Mouse (Mus musculus): Measurements from ENCODE around the gene Rnf126. TPM values are rescaled to one million over a fixed set of nuclear protein-coding genes. Genes with fewer than 3 reads are reported as not detected.

Gene Rnf126
- total RNA-seq, 1 experiment, result 66.7 TPM

GRCm38 (mm10) chr10:79803716-79804323, 37.1 kb upstream of the Rnf126 start:
- Histone ChIP-seq H3K4me1 (ENCODE audit: control insufficient read depth in 2 of 2, insufficient read depth in 2 of 2, low read length in 2 of 2, poor library complexity in 1 of 2) (peaks cover 2 to 47% of the 10 kb centered on the region in 2 experiments; a peak in 2 of 4 replicates), H3K9me3 (ENCODE audit: control insufficient read depth, insufficient read depth, low read depth, low read length) (no peaks in the 10 kb centered on the region), H3K27ac (ENCODE audit: insufficient read depth, low read depth, low read length, poor library complexity, severe bottlenecking) (no peak overlapping the region), H3K4me3 (ENCODE audit: insufficient read depth in 1 of 2, low read depth in 1 of 2, low read length in 2 of 2, poor library complexity in 1 of 2, severe bottlenecking in 1 of 2) (peak overlapping the region in 1 of 2 experiments; percentile 1; a peak in 1 of 4 replicates), H3K9ac (ENCODE audit: insufficient read depth, low read depth, low read length, poor library complexity, severe bottlenecking) (no peak overlapping the region), H3K36me3 (ENCODE audit: control insufficient read depth, insufficient read depth, low read length, poor library complexity, severe bottlenecking) (no peaks in the 10 kb centered on the region)
- DNase-seq (ENCODE audit: low read depth, low spot score), result peak; percentile 51
- no peak for TF ChIP-seq HCFC1 (IDR thresholded peaks at IDR 0.05; ENCODE audit: borderline replicate concordance, insufficient read depth, low read length)
- no peak for TF ChIP-seq CHD2 (IDR thresholded peaks at IDR 0.05; ENCODE audit: low read depth, low read length)
- TF ChIP-seq MAFK (IDR thresholded peaks at IDR 0.05; ENCODE audit: insufficient read depth, low read depth, low read length), result no peak
- TF ChIP-seq ZC3H11A (IDR thresholded peaks at IDR 0.05; ENCODE audit: borderline replicate concordance, low read depth, low read length), result no peak
- no peak for TF ChIP-seq ZNF384 (IDR thresholded peaks at IDR 0.05; ENCODE audit: low read depth, low read length)
- in situ Hi-C loops (cut with MboI; ENCODE audit: low sequenced_read_pairs in 2 of 2, unreplicated experiment in 2 of 2), result no loop called here

GRCm38 (mm10) chr10:79802331-79802971, 35.7 kb upstream of the Rnf126 start:
- no peak for DNase-seq (ENCODE audit: low read depth, low spot score)

GRCm38 (mm10) chr10:79801837-79802236, 35.1 kb upstream of the Rnf126 start:
- Histone ChIP-seq H3K9ac (ENCODE audit: insufficient read depth, low read depth, low read length, poor library complexity, severe bottlenecking) (no peak overlapping the region), H3K4me1 (ENCODE audit: control insufficient read depth in 2 of 2, insufficient read depth in 2 of 2, low read length in 2 of 2, poor library complexity in 1 of 2) (peaks cover 6 to 54% of the 10 kb centered on the region in 2 experiments; a peak in 3 of 4 replicates), H3K9me3 (ENCODE audit: control insufficient read depth, insufficient read depth, low read depth, low read length) (no peaks in the 10 kb centered on the region), H3K36me3 (ENCODE audit: control insufficient read depth, insufficient read depth, low read length, poor library complexity, severe bottlenecking) (no peaks in the 10 kb centered on the region), H3K4me3 (ENCODE audit: insufficient read depth in 1 of 2, low read depth in 1 of 2, low read length in 2 of 2, poor library complexity in 1 of 2, severe bottlenecking in 1 of 2) (no peak overlapping the region), H3K27ac (ENCODE audit: insufficient read depth, low read depth, low read length, poor library complexity, severe bottlenecking) (peak overlapping the region; percentile 58; the same call in 1 of the 2 replicates)
- in situ Hi-C loops (cut with MboI; ENCODE audit: low sequenced_read_pairs in 2 of 2, unreplicated experiment in 2 of 2), result no loop called here
- DNase-seq (ENCODE audit: low read depth, low spot score), result no peak
- TF ChIP-seq ZNF384 (IDR thresholded peaks at IDR 0.05; ENCODE audit: low read depth, low read length) (no peak), CHD2 (IDR thresholded peaks at IDR 0.05; ENCODE audit: low read depth, low read length) (no peak), ZC3H11A (IDR thresholded peaks at IDR 0.05; ENCODE audit: borderline replicate concordance, low read depth, low read length) (no peak), HCFC1 (IDR thresholded peaks at IDR 0.05; ENCODE audit: borderline replicate concordance, insufficient read depth, low read length) (no peak), MAFK (IDR thresholded peaks at IDR 0.05; ENCODE audit: insufficient read depth, low read depth, low read length) (no peak)

More at GRCm38 (mm10) chr10:79802331-79802971, 35.7 kb upstream of the Rnf126 start:
- TF ChIP-seq HCFC1 (IDR thresholded peaks at IDR 0.05; ENCODE audit: borderline replicate concordance, insufficient read depth, low read length) (no peak), ZNF384 (IDR thresholded peaks at IDR 0.05; ENCODE audit: low read depth, low read length) (no peak), ZC3H11A (IDR thresholded peaks at IDR 0.05; ENCODE audit: borderline replicate concordance, low read depth, low read length) (no peak), CHD2 (IDR thresholded peaks at IDR 0.05; ENCODE audit: low read depth, low read length) (no peak), MAFK (IDR thresholded peaks at IDR 0.05; ENCODE audit: insufficient read depth, low read depth, low read length) (no peak)
- H3K9ac ChIP-seq (ENCODE audit: insufficient read depth, low read depth, low read length, poor library complexity, severe bottlenecking), result no peak overlapping the region
- no peaks in the 10 kb centered on the region for H3K9me3 ChIP-seq (ENCODE audit: control insufficient read depth, insufficient read depth, low read depth, low read length)
- no peaks in the 10 kb centered on the region for H3K36me3 ChIP-seq (ENCODE audit: control insufficient read depth, insufficient read depth, low read length, poor library complexity, severe bottlenecking)
- peaks cover 4 to 53% of the 10 kb centered on the region in 2 experiments; a peak in 3 of 4 replicates for H3K4me1 ChIP-seq (ENCODE audit: control insufficient read depth in 2 of 2, insufficient read depth in 2 of 2, low read length in 2 of 2, poor library complexity in 1 of 2)
- peak overlapping the region; percentile 58; the same call in 1 of the 2 replicates for H3K27ac ChIP-seq (ENCODE audit: insufficient read depth, low read depth, low read length, poor library complexity, severe bottlenecking)
- in situ Hi-C loops (cut with MboI; ENCODE audit: low sequenced_read_pairs in 2 of 2, unreplicated experiment in 2 of 2), result no loop called here
- H3K4me3 ChIP-seq (ENCODE audit: insufficient read depth in 1 of 2, low read depth in 1 of 2, low read length in 2 of 2, poor library complexity in 1 of 2, severe bottlenecking in 1 of 2), result no peak overlapping the region

- Histone ChIP-seq H3K36me3 (ENCODE audit: control insufficient read depth, insufficient read depth, low read length, poor library complexity, severe bottlenecking) (no peaks in the 10 kb centered on the region), H3K9ac (ENCODE audit: insufficient read depth, low read depth, low read length, poor library complexity, severe bottlenecking) (no peak overlapping the region), H3K4me3 (ENCODE audit: insufficient read depth in 1 of 2, low read depth in 1 of 2, low read length in 2 of 2, poor library complexity in 1 of 2, severe bottlenecking in 1 of 2) (no peak overlapping the region), H3K27ac (ENCODE audit: insufficient read depth, low read depth, low read length, poor library complexity, severe bottlenecking) (no peak overlapping the region), H3K4me1 (ENCODE audit: control insufficient read depth in 2 of 2, insufficient read depth in 2 of 2, low read length in 2 of 2, poor library complexity in 1 of 2) (peaks cover 8 to 48% of the 10 kb centered on the region in 2 experiments; a peak in 3 of 4 replicates), H3K9me3 (ENCODE audit: control insufficient read depth, insufficient read depth, low read depth, low read length) (no peaks in the 10 kb centered on the region)
- DNase-seq (ENCODE audit: low read depth, low spot score), result no peak
- in situ Hi-C loops (cut with MboI; ENCODE audit: low sequenced_read_pairs in 2 of 2, unreplicated experiment in 2 of 2), result no loop called here
- TF ChIP-seq ZC3H11A (IDR thresholded peaks at IDR 0.05; ENCODE audit: borderline replicate concordance, low read depth, low read length) (no peak), CHD2 (IDR thresholded peaks at IDR 0.05; ENCODE audit: low read depth, low read length) (no peak), ZNF384 (IDR thresholded peaks at IDR 0.05; ENCODE audit: low read depth, low read length) (no peak), HCFC1 (IDR thresholded peaks at IDR 0.05; ENCODE audit: borderline replicate concordance, insufficient read depth, low read length) (no peak), MAFK (IDR thresholded peaks at IDR 0.05; ENCODE audit: insufficient read depth, low read depth, low read length) (no peak)
Measured at GRCm38 (mm10) chr10:79800508-79800907, 33.8 kb upstream of the Rnf126 start.

Data from ES-E14 (cell line).